In the genomic region with DNA sequence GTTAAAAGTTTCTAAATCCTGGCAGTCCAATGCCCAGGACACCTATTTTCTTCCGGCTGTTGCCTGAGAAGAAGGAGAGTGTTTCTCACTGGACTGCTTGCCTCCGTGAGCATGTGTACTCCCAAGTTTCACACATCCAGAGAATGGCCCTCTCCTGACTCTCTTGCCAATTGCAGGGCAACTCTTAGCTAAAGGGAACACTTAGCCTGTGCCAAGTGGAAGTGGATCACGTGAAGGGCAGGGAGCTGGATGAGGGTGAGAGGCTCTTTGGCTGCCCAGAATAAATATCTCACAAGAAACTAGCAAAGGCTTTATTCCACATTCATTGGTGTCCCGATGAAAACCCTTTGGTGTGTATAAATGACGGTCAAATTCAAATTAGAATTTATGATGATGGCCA, we compare ENCODE assay signal across 15 mouse cellular contexts.
"Had no signal": no experiment of that assay in that cellular context is flagged by ENCODE, and none has a peak within 500 bp of the region (broad histone marks: within the 10 kb centered on the region; RNA-seq: fewer than 3 reads in every experiment).

No protein-coding gene starts in this region.

- H3K9ac ChIP-seq: liver, embryonic 15.5 days; lung, embryonic 15.5 days; neural tube, embryonic 15.5 days had no signal

- H3K4me2 ChIP-seq: liver, embryonic 11.5 days; liver, embryonic 15.5 days; lung, embryonic 15.5 days; neural tube, embryonic 15.5 days had no signal

- ATAC-seq: intestine, postnatal 0 days had no signal

- DNase-seq: kidney, postnatal 25 days; layer of hippocampus, adult 9-11 months; midbrain, embryonic 14.5 days; right cerebral cortex, adult 18-20 months; right cerebral cortex, postnatal 25 days; thymus, adult 18-20 months; thymus, postnatal 14 days had no signal

- H3K36me3 ChIP-seq: limb, embryonic 10.5 days; liver, embryonic 15.5 days; lung, embryonic 15.5 days; midbrain, embryonic 10.5 days; neural tube, embryonic 15.5 days had no signal

- H3K27ac ChIP-seq: limb, embryonic 10.5 days; liver, embryonic 15.5 days; lung, embryonic 15.5 days; midbrain, embryonic 10.5 days; neural tube, embryonic 15.5 days had no signal

- H3K9me3 ChIP-seq: limb, embryonic 10.5 days; liver, embryonic 15.5 days; lung, embryonic 15.5 days; midbrain, embryonic 10.5 days; neural tube, embryonic 15.5 days had no signal

- H3K27me3 ChIP-seq: liver, embryonic 15.5 days; lung, embryonic 15.5 days; neural tube, embryonic 15.5 days had no signal

- H3K4me3 ChIP-seq: limb, embryonic 10.5 days; liver, embryonic 15.5 days; lung, embryonic 15.5 days; midbrain, embryonic 10.5 days; myocyte; neural tube, embryonic 15.5 days had no signal

- H3K4me1 ChIP-seq: liver, embryonic 15.5 days; lung, embryonic 15.5 days had no signal
